Comparison of ENCODE assay signal across 7 mouse cellular contexts in the genomic region with DNA sequence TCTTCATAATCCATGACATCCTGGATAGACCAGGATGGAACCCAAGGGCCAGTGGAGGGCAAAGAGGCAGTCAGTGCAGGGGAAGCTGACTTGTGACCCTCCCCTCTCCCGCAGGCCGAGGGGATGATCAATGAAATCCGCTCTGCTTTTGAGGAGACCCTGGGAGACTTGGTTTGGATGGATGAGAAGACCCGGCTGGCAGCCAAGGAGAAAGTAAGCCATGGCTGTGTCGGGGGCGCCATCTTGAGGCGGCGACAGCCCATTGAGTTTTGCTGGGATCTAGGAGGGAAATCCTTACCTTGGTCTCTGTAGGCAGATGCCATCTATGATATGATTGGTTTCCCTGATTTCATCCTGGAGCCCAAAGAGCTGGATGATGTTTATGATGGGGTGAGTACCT. TPM values are rescaled to one million over a fixed set of nuclear protein-coding genes. Genes with fewer than 3 reads are reported as not detected.
A peak's percentile ranks its signal among the peaks of the same experiment; 100 is the strongest.
DNase-seq lines count a peak whose midpoint lies in the region; ATAC-seq and TF ChIP-seq lines count a peak whose summit lies in the region.

No protein-coding gene starts in this region.

- in situ Hi-C loops in Patski (cut with MboI; ENCODE audit: low pct_unique_long_range_greater_than_20kb), result no loop called here

- POLR2A ChIA-PET in Patski (lab: Charles Lee), result no interaction called here

- H3K4me2 ChIP-seq in forebrain, embryonic 16.5 days (ENCODE audit: low read length), result no peak overlapping the region

- H3K4me1 ChIP-seq in forebrain, embryonic 16.5 days (replicated peaks; ENCODE audit: control insufficient read depth, insufficient read depth, low read length), result peaks cover 17% of the 10 kb centered on the region

- ATAC-seq in Patski, result peak; percentile 54
- 0 out of 2 replicates have a peak, but pooled peaks have one; percentile 45 for ATAC-seq in cerebellum, adult (ENCODE audit: insufficient number of reproducible peaks, low FRiP score, low TSS enrichment)
- peak; percentile 62 for ATAC-seq in forebrain, embryonic 16.5 days

- DNase-seq in Patski (ENCODE audit: low read depth, low spot score), result no peak
- DNase-seq in induced T-regulatory cell, adult 2 months (ENCODE audit: low read depth), result peak; percentile 61
- DNase-seq in left cerebral cortex, adult 8-10 months (ENCODE audit: low spot score in 2 of 2), result peak; percentile 46 to 74
- peak; percentile 61 for DNase-seq in mesoderm, embryonic 11.5 days (ENCODE audit: low read depth, low spot score)
- DNase-seq in right cerebral cortex, postnatal 4 days, result peak; percentile 90

- TF ChIP-seq CTCF in Patski (IDR thresholded peaks at IDR 0.05), result peak; percentile 95

- peaks cover 34% of the 10 kb centered on the region for H3K27me3 ChIP-seq in Patski
- H3K27me3 ChIP-seq in forebrain, embryonic 16.5 days (replicated peaks; ENCODE audit: control insufficient read depth, insufficient read depth, low read length), result no peaks in the 10 kb centered on the region

- H3K9ac ChIP-seq in forebrain, embryonic 16.5 days (replicated peaks; ENCODE audit: low read depth, low read length), result no peak overlapping the region

- H3K36me3 ChIP-seq in forebrain, embryonic 16.5 days (ENCODE audit: control insufficient read depth, insufficient read depth), result no peaks in the 10 kb centered on the region

- H3K27ac ChIP-seq in forebrain, embryonic 16.5 days (ENCODE audit: low read length), result no peak overlapping the region

- WGBS in forebrain, embryonic 16.5 days, result 6% methylated on average over 8 of the region's 8 CpGs

- H3K9me3 ChIP-seq in forebrain, embryonic 16.5 days (ENCODE audit: control insufficient read depth, low read length), result no peaks in the 10 kb centered on the region

- no peak overlapping the region for H3K4me3 ChIP-seq in forebrain, embryonic 16.5 days (replicated peaks; ENCODE audit: low read length)

- CTCF ChIA-PET in Patski (lab: Charles Lee), result interaction anchor here (0.7 to 1.5 kb wide), 6 partner anchors 19 to 227 kb away, joined by 3 read pairs; no protein-coding TSS in a partner anchor

RNA-seq across cellular contexts. Expression of gene Psmd2, which starts 9.3 kb away (rescaled TPM):
- 289 TPM for polyA plus RNA-seq in Patski (2021)
- polyA plus RNA-seq in forebrain, embryonic 16.5 days (2015; fragmentation: Nextera tagmentation; extraction: Ambion mirVana), result 401 and 408 TPM in 2 replicates
- 100 to 1,000 TPM; 222 to 245 (median 230) TPM for total RNA-seq in left cerebral cortex, adult 8-10 months (2022)

RNA-seq across cellular contexts. Expression of gene Ece2, which starts 12.5 kb away (rescaled TPM):
- 0.12 TPM for polyA plus RNA-seq in Patski (2021)
- 12.4 and 17.0 TPM in 2 replicates for polyA plus RNA-seq in forebrain, embryonic 16.5 days (2015; fragmentation: Nextera tagmentation; extraction: Ambion mirVana)
- 10 to 100 TPM; 28.2 to 33.5 (median 30.5) TPM for total RNA-seq in left cerebral cortex, adult 8-10 months (2022)

RNA-seq across cellular contexts. Expression of gene Camk2n2, which starts 21.1 kb away (rescaled TPM):
- polyA plus RNA-seq in Patski (2021), result 11.5 TPM
- 18.8 and 22.5 TPM in 2 replicates for polyA plus RNA-seq in forebrain, embryonic 16.5 days (2015; fragmentation: Nextera tagmentation; extraction: Ambion mirVana)
- total RNA-seq in left cerebral cortex, adult 8-10 months (2022), result 100 to 1,000 TPM; 145 to 169 (median 150) TPM

RNA-seq across cellular contexts. Expression of gene Eif4g1, which starts 26.0 kb away (rescaled TPM):
- 336 TPM for polyA plus RNA-seq in Patski (2021)
- 131 and 142 TPM in 2 replicates for polyA plus RNA-seq in forebrain, embryonic 16.5 days (2015; fragmentation: Nextera tagmentation; extraction: Ambion mirVana)
- total RNA-seq in left cerebral cortex, adult 8-10 months (2022), result 100 to 1,000 TPM; 253 to 267 (median 263) TPM

RNA-seq across cellular contexts. Expression of gene Alg3, which starts 30.6 kb away (rescaled TPM):
- polyA plus RNA-seq in Patski (2021), result 21.5 TPM
- polyA plus RNA-seq in forebrain, embryonic 16.5 days (2015; fragmentation: Nextera tagmentation; extraction: Ambion mirVana), result 30.9 and 34.0 TPM in 2 replicates
- total RNA-seq in left cerebral cortex, adult 8-10 months (2022), result 10 to 100 TPM in 3 of 4 experiments, 1 to 10 TPM in 1; 8.1 to 15.5 (median 12.3) TPM

Comparison
In these comparisons a context has a peak if more than half of its experiments do, and no peak if none do; other contexts are left out.
1. RNA of gene Ece2, which starts 12.5 kb away (polyA plus RNA-seq): 12.4 to 17.0 TPM in forebrain, embryonic 16.5 days; 0.12 TPM in Patski (single experiment); every median in the first group is over 10 times any median in the second.
2. Peak in every context shown above with its lines, with median percentiles within 50 percentile points of each other: ATAC-seq.